Mouse (Mus musculus): ENCODE results near the gene Prkcz.

GRCm38 (mm10) chr4:155287713-155288112 lies 73.4 kb downstream of the Prkcz start:
- TF ChIP-seq POLR2A (IDR thresholded peaks at IDR 0.05; ENCODE audit: low read depth, low read length) = no peak
- TF ChIP-seq CTCF (IDR thresholded peaks at IDR 0.05; ENCODE audit: extremely low read depth, insufficient read length, insufficient replicate concordance, low read depth, low read length) = no peak
